Mouse (Mus musculus): ENCODE results near the gene Erfe. TPM values are rescaled to one million over a fixed set of nuclear protein-coding genes. Genes with fewer than 3 reads are reported as not detected.

Erfe gene
- total RNA-seq, 2 experiments from 2014 or later, result 1.1 to 1.4 TPM

Other genes with a start within 250 kb of the Erfe start
- gene Rbm44, start 221.3 kb upstream of the Erfe start, total RNA-seq (2021), result 1 to 10 TPM in 1 of 2 experiments, under 1 TPM in 1; 0.88 to 1.1 TPM
- gene Ramp1, start 186.6 kb upstream of the Erfe start, total RNA-seq (2021), result 10 to 100 TPM; 24.3 to 26.8 TPM
- 10 to 100 TPM; 49.3 to 55.0 TPM for gene Ube2f, start 116.1 kb upstream of the Erfe start, total RNA-seq (2021)
- gene Scly, start 68.1 kb upstream of the Erfe start, total RNA-seq (2021), result 10 to 100 TPM; 14.4 to 17.5 TPM
- gene Espnl, start 44.4 kb upstream of the Erfe start, total RNA-seq (2021), result under 1 TPM; 0.14 to 0.18 TPM
- gene Klhl30, start 15.4 kb upstream of the Erfe start, total RNA-seq (2021), result 10 to 100 TPM; 51.2 to 55.4 TPM
- 10 to 100 TPM; 58.2 to 59.1 TPM for gene Ilkap, start 32.4 kb downstream of the Erfe start, total RNA-seq (2021)
- gene Hes6, start 47.6 kb downstream of the Erfe start, total RNA-seq (2021), result 10 to 100 TPM; 29.6 to 30.6 TPM
- gene Per2, start 92.9 kb downstream of the Erfe start, total RNA-seq (2021), result 10 to 100 TPM in 1 of 2 experiments, 1 to 10 TPM in 1; 8.5 to 11.2 TPM
- gene Traf3ip1, start 128.2 kb downstream of the Erfe start, total RNA-seq (2021), result 1 to 10 TPM; 4.3 to 4.6 TPM
- 10 to 100 TPM; 17.5 to 18.2 TPM for gene Asb1, start 174.1 kb downstream of the Erfe start, total RNA-seq (2021)

All from heart, postnatal 4 days (tissue).